Mouse (Mus musculus): Measurements from ENCODE around the gene Camk2g.

DNA sequence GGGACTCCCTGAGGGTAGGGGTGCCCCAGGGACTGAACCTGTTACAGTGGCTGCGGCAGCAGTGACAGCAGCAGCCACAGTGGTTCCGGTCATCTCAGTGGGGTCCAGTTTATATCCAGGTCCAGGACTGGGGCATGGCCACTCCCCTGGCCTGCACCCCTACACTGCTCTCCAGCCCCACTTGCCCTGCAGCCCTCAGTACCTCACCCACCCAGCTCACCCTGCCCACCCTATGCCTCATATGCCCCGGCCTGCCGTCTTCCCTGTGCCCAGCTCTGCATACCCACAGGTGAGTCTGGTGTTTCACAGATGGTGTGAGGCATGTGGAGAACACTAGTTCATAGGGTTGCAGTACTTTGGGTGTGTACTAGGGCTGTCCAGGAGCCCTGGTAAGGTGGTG, 72.5 kb downstream of the Camk2g start:
- TF ChIP-seq CTCF (IDR thresholded peaks at IDR 0.05; ENCODE audit: control insufficient read depth, insufficient read depth, insufficient read length), result no peak
- TF ChIP-seq MAX (IDR thresholded peaks at IDR 0.05), result no peak
- TF ChIP-seq MYOD1 (IDR thresholded peaks at IDR 0.05; ENCODE audit: control insufficient read depth, insufficient read length, low read depth), result no peak
